Mouse (Mus musculus): ENCODE results near the gene Vdr.

DNA sequence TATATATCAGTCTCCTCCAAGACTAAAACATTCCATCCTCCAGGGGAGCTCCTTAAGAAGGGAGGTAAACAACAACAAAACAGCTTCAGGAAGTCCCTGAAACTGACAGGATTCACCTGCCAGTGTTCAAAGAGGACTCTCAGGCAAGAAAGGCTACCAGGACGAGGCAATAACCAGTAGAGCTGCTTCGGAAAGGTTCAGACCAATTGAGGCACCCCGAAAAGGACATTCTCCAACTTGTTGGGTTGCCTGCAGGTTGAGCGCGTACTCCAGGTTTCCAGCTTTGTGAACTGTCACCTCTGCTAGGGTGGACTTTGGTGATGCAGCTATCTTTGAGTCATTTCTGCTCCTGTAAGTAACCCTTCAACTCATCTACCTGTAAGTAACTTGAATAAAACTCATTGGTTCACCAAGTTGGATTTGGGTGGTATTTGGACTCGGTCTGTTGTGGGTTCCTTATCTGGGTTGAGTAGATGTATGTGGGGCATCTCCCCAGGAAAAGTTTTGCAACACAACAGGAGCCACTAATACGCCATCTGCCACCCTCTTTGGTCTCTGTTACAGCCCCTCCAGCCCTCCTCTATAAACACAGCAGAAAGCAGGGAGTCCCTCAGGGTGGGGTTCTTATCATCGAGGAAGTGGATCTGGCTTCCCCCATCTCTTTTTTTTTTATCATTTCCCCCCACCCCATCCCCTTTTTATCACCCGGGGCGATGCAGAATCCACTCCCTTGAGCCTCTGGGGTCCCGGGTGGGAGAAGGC, 64.1 kb downstream of the Vdr start:
- TF ChIP-seq CTCF (IDR thresholded peaks at IDR 0.05; ENCODE audit: low read depth) = no peak
- TF ChIP-seq EP300 (IDR thresholded peaks at IDR 0.05; ENCODE audit: low read depth) = no peak

Measured in liver, embryonic 14.5 days (tissue).